Mouse (Mus musculus) liver, embryonic 14.5 days (tissue): Measurements from ENCODE around the gene Mtap.

ENCODE experiments used
- CTCF ChIP-seq: IDR thresholded peaks from 2 replicates; pipeline ENCODE4 v1.5.1; 2016; ENCODE audit warnings: antibody characterized with exemption, low read depth, control low read depth
- EP300 ChIP-seq: IDR thresholded peaks from 2 replicates; pipeline ENCODE4 v1.6.1; 2016; ENCODE audit warnings: antibody characterized with exemption, low read depth

DNA sequence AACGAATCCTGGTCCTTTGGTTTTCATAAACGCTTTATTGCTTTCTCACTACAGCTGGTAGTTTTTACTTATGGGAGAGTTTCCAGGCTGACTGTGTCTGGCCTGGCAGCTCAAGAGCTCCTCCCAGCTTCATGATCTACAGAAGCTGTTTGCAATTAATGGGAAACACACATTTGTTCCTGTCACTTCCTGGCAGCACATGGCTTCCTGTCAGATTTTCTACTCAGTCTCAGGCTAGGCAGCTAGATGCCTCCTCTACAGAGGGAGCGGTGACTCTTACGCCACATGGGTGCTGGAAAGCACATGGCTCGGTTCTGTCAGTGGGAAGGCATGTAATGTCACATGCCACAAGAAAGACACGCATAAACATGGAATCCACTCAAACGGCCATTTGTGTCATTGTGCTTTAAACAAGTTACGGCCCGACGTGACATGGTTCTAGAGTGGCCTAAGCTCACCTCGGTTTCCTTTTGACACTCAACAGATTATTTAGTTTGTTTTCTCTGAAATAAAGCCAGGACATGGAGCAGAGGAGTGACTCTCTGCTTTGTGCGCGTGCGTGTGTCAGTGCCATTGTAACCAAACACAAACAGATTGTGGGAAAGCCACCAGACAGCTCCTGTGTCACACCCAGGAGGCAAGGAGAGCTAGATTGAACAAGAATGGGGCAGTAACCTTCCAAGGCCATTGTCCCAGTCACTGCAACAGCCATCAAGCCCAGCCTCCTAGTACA, 36.1 kb downstream of the Mtap start:
- TF ChIP-seq CTCF = no peak
- TF ChIP-seq EP300 = no peak
